Mouse (Mus musculus): Measurements from ENCODE around the gene Pigp.

The Pigp gene

DNA sequence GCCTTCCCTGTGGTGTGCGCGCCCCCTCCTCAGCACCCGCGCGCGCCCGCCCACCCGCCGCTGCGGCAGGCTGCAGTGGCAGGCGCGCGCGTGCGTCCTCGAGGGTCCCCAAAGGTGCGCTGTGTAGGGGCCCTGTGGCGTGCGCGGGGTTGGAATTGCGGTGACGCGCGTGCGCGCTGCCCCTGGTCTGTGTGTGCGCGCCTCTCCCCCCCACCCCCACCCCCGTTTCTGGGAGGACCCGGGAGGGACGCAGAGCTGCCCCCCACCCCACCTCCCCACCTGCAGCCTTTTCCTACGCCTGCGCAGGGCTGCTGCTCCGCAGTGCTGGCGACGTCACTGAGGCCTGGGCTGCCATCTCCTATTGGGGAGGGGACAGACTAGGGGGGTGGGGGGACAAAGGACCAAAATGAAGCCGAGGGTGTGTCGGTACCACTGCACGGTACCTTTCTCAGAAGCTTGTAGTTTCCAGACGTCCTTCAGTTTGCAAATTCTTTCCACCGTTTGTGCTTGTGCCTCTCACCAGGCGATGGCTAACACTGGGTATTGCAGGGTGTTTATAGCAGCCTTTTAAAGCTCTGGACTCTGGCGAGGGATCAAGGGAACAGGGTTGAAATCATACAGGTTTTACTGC lies at the start of gene Pigp:
TSS of gene Pigp (minus strand) at position 542 of the 631 bp plus-strand sequence.
- DNase-seq (ENCODE audit: low spot score in 2 of 2) = no peak

DNA sequence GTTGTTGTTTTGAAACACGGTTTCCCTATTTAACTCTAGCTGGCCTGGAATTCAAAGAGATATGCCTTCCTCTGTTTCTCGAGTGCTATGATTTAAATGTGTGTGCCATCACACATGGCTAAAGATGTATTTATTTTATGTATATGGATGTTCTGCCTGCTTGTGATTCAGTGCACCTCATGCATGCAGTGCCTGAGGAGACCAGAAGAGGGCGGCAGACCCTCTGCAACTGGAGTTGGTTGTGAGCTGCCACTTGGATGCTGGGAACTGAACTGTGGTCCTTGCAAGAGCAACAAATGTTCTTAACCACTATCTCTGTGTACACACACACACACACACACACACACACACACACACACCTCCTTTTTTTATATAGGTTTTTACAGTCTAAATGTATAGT lies 48.9 kb upstream of the Pigp start:
- no peak for DNase-seq (ENCODE audit: low spot score in 2 of 2)

DNA sequence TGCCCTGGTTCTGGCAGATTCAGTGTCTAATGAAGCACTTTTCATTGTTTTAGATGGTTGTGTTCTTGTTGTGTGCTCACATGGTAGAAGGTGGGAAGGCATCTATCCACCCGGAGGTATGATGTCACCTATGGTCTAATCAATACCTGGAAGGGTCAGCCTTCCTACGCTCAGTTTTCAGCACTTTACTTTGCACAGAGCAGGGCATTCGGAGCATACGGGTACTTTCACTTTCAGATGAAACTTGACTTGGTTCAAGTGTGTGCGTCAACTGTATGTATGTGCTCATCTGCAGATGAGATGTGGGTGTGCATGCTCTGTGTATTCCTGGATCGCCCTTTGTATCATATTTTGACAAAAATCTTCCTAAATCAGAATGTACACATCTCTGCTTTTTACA lies 42.5 kb upstream of the Pigp start:
- no peak for DNase-seq (ENCODE audit: low spot score in 2 of 2)

DNA sequence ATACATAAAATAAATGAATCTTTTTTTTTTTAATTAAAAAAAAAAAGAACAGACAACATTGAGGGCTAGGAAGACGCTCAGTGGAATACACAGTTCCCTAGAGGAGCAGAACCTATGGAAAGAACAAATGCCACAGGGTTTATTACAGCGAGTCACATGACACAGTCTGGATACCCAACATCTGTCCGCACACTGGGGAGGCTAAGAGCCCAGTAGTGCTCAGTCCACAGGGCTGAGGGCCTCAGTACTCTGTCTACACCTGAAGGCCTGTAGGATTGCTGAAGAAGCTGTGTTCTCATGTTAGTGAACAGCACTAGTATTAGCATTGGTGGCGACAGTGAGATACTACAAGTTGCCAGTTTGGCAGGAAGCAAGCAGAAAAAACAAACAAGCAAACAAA lies 41.1 kb upstream of the Pigp start:
- no peak for DNase-seq (ENCODE audit: low spot score in 2 of 2)

DNA sequence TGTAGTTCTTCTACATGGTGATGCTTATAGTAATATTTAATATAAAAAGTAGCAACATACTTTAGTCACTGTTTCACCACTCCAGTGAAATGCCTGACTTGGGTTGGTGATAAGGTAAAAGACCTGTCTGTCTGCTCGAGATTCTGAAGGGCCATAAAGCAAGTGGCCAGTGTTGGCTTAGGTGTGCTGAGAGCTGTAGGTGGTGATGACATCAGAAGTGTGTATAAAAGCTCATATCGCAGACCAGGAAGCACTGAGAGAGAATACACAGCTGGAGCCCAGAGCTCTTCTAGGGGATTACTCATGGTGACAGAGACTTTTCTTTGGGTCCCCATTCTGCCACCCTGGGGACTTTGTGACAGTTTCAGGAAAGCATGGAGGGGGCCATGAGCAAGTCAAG lies 40.6 kb upstream of the Pigp start:
- no peak for DNase-seq (ENCODE audit: low spot score in 2 of 2)

DNA sequence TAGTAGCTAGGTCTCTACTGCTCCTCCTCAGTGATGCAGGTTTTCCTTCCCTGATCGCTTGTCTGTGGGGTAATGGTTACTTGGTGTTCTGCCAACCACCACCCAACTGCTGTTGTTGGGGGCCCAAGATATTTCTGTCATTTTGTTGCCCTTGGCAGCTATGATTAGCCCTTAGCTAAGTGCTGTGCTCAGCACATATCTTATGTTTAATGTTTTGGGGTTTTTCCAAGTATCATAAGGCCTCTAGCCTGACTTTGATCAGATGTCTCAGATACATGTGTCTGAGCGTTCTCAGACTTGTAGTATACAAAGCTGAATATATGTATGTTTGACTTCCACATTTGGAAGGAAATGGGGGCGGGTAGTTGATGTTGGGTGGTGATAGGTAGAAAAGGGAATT lies 39.6 kb upstream of the Pigp start:
- DNase-seq (ENCODE audit: low spot score in 2 of 2) = no peak

DNA sequence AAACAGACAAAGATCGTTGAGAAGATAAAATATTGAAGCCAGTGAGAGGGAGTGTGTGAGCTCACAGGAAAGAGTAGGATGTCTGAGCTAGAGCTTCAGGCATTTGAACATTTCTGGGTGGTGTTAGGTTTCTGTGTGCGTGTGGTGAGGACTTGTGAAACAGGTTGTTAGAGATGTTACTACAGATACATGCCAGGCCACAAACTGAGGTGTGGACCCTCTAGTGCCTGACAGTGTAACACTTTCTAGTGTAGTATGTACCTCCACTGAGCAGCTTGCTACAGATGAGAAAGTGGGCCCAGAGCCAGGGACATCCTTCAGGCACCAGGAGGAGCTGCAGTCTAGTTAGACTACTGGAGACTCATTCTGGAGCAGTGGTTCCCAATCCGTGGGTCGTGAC lies 30.5 kb upstream of the Pigp start:
- no peak for DNase-seq (ENCODE audit: low spot score in 2 of 2)

DNA sequence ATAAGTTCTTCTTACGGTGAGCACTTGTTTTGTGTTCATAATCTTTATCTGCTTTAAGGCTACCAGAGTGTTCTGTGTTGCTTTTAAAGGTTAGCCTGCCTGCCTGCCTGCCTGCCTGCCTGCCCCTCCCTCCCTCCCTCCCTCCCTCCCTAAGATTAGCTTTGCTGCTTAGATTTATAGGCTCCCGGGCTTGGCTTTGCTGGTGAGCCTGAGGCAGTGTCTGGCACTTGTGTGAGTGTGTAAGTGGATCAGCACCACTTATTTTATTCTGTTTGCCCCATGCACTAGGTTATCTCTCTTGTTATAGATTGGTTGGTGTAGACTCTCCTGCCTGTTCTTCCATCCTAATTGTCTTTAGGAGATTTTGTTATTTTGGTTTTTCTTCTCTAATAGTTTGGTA lies 30.0 kb upstream of the Pigp start:
- DNase-seq (ENCODE audit: low spot score in 2 of 2) = no peak

DNA sequence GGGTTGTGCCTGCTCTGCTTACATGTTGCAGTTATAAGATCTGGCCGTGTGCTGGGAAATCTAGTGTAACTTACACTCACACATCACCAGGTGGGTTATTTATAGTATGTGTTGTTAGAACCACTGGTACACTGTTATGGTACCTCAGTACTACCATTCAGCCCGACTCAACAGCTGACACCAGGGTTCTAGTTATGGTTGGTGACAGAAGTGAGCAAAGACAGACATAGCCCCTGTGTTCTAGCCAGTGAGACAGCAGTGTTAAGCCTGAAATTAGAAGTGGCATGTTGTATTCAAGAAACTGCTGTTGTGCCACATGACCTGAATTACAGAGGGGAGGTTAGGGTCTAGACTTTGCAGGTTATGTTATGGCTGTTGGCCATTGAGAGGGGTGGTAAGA lies 27.5 kb upstream of the Pigp start:
- DNase-seq (ENCODE audit: low spot score in 2 of 2) = no peak

DNA sequence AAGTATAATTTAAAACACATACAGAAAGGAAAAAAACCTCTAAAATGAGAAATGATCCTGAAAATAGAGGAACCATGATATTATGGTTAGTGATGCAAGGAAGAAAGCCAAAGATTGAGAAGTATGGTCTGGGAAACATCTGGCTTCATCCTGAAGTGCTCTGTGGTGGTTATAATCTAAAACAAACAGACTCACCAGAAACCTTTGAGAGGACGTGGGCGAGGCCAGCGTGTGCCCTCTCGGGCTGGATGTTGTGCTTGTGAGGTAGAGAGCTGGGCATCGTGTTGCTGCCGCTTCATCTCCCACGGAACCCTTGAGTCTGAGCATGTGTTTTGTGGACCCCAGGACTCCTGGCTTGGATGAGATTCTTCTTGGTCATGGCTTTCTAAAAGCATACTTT lies 25.0 kb upstream of the Pigp start:
- DNase-seq (ENCODE audit: low spot score in 2 of 2) = no peak

DNA sequence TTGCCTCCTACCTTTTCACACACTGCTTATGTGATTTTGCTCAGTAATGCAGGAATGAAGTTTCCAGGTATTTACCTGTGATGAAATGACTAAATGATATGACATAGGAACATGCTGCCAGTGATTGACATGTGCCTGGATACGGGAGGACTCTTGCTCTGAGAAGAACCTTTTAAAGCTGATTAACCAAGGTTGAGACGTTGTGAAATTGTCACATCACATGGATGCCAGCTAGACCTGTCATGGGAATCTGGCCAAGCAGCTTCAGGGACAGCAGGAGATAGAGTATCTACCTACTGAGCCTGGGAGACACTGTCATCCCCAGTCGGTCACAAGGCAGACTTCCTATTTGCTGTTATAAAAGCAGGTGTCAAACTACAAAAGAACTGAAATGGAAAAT lies 23.4 kb upstream of the Pigp start:
- no peak for DNase-seq (ENCODE audit: low spot score in 2 of 2)

DNA sequence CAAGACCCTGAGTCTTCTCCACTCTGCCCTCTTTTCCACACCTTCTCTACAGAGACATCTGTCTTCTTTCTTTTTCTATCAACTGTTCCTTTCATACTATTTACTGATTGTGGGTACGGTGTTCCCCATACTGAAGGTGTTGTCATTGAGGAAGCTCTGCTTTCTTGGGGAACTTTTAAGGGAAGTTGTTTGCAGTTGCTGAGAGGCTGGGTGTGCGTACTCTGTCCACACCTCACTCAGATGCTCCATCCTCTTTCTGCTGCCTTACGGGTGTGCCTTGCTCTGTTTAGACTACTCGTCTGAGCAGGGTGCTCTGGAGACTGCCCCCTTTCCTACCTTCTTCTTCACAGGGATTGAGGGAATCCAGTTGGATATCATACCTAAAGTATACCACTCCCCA lies 20.7 kb upstream of the Pigp start:
- no peak for DNase-seq (ENCODE audit: low spot score in 2 of 2)

DNA sequence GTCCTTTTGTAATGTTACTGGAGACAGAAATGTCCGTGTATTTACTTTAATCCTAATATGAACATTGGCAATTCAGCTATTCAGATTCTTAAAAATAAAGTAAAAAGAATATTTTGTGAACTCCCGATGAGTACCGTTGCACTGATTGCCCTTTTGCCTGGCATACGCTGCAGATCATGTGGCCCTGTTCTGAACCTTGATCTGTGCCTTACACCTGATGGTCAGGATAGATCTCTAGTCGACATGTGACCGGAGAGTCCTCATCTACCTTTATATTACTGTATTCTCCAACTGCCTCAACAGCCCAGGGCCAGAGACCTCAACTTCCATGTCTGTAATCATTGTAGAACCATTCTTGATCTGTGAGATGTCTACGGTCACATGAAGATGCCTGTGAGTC lies 16.0 kb upstream of the Pigp start:
- DNase-seq (ENCODE audit: low spot score in 2 of 2) = no peak

DNA sequence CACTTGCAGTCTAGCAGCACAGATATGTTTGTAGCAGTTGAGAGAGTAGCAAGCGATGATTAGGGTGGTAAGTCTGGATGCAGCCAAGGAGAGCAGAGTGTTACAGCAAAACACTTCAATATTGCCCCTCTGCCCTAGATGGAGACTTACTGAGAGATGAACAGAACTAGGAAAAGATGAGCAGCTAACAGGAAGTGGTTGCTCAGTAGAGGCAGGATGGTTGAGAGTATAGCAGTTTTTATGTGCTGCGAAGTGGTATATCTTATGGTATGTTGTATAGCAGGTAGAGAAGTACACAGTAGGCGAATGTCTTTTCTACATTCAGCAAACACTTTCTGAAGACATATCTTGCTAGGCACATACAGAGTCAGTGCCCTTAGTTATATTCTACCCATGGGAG lies 11.6 kb upstream of the Pigp start:
- no peak for DNase-seq (ENCODE audit: low spot score in 2 of 2)

DNA sequence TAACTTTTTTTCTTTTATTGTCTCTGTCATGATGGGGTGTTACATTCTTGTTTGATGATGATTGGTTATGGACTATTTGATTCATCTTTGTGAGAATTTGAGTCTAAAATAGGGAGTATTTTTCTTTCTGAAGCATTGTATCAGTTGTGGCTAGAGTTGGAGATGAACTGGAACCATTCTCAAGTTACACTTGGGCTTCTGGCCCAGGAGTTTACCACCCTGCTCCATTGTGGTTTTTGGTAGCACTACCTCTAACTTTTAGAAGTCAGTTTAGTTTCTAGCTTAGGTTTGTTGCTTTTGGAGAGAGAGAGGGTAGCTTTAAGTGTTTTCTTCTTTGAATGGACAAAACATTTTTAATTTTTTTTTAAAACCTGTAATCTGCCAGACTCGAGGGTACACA lies 7.7 kb upstream of the Pigp start:
- DNase-seq (ENCODE audit: low spot score in 2 of 2) = no peak

DNA sequence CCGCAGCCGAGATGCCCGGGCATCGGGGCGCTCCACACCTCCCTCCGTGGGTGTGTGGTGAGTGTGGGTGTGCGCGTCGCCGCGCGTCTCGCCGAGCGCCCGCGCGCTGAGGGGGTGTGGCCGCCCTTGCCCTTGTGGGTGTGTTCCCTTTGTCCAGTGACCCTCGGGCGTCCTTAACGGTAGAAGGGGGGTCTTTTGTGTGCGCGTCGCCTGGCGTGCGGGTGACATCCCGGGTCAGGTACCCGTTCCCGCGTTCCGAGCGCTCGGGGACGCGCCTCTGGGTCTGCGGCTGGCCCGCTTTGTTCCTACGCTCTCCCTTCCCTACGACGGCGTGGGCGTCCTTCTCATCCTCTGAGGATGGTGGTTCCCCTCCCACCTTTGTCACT lies 734 bp downstream of the Pigp start:
- DNase-seq (ENCODE audit: low spot score in 2 of 2) = peak; percentile 48 to 59

DNA sequence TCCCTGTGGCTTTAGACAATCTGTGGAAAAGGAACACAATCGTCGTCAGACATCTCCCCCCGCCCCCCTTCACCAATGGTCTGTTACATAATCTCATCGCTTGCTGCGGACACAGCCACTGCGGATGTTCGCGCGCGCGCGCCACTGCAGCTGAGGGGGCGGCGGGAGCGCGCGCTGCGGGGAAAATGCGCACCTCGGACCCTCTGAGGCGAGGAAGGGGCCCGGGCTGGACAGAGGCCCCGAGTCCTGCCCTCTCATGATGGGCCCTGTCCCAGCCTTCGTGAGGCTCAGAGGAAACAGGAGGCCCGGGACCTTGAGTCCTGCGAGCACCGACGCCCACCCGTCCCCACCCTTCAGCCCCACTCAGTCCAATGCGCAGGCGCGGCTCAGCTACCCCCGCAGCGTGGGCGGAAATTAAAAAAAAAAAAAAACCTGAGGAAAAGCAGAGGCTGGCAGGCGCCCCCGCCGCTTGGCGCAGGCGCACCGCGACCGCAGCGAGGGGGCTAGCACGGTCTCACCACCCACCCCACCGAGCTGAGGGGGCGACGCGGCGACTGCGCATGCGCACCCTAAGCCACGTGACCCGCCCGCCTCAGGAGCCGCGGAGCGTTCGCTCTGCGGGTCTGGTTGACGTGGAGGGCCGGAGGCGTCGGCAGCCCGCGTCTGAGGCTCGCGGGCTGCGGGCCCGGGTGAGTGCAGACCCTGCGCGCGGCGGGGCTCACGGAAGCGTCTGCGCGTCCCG lies 1.3 kb downstream of the Pigp start, which contains the start of gene Ttc3:
TSS of gene Ttc3 (plus strand) at position 446 of the 742 bp plus-strand sequence.
- DNase-seq (ENCODE audit: low spot score in 2 of 2) = peak; percentile 75 to 81

DNA sequence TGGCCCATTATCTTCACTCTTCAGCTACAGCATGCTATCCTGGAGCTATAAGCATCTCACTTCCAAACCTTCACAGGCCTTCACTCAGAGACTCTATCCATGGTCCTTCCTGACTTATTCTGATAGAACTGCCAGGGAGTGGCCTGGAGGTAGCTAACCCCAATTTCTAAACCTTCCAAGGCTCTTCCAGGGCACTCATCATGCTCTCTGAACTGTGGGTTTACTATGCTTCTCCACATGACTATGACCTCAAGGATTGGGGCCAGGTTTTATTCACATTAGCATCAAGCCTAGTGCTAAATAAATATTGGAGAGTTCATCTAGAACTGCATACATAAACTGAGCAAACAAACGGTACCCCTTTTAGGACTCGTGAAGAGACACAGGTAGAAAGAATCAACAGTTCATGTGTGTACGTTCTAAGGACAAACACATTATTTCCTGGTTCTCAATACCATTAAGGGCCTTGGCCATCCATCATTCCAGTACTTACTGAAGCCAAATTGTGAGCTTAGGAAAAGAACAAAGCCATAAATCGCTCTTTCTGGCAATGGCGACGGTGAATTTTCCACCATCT lies 2.0 kb downstream of the Pigp start:
- DNase-seq (ENCODE audit: low spot score in 2 of 2) = no peak

DNA sequence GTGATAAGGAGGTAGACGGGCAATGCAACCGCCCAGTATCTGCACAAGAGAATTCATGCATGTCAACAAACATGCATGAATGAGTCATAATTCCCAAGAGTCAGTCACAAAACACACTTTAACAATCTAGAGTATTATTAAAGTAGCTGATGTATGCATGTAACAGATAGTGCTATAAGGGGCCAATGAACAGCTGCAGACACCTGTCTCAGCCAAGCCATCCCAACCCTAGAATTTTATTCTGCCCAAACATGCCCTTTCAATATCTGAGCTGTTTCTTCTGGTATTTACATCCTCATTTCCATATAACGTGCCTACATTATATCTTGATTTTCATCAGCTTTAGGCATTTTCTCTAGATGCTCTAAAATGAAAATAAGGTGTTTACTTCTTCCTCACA lies 6.2 kb downstream of the Pigp start:
- DNase-seq (ENCODE audit: low spot score in 2 of 2) = no peak

DNA sequence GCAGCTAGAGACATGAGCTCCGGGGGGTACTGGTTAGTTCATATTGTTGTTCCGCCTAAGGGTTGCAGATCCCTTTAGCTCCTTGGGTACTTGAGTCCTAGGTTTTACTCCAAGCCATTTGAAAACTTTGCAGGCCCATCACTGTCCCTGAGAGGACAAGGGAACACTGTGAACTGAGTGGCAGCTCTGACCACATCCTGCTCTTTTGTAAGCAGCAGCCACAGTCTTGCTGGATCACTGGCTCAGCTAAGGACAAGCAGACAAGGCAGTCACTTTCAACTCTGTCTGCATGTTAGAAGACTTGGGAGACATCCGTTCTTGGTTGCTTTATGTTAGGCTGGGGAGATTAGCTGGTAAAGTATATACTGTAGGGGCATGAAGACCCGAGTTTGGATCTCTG lies 7.8 kb downstream of the Pigp start:
- DNase-seq (ENCODE audit: low spot score in 2 of 2) = no peak

DNA sequence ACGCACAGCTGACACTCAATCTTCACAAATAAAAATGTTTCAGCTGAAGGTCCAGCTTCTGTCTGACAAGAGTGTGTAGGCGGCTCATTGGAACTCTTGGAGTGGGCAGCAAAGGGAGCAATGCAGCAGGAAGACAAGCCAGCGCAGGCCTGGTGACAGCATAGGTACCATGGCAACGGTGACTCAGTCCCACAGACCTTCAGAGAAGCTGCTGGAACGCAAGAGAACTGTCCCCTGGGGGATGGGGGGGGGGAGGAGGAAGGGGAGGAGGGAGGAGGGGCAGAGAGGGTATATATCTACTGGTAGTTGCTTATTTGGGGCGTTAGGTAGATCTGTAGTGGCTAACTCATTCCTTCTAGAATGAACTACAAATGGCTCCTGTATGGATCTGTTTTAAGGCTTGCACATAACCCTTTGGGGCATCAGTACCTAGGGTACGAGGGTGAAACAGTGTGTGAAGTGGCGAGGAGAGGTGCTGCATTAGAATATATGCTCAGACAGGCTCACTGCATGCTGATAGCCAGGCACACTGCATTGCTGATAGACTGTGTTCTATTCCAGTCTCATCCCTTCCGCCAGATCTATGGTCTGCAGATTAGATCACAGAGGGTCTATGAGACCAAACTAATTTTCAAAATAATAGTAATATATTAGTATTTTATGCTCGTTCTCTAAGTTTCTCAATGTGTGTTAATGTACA lies 9.3 kb downstream of the Pigp start:
- no peak for DNase-seq (ENCODE audit: low spot score in 2 of 2)

DNA sequence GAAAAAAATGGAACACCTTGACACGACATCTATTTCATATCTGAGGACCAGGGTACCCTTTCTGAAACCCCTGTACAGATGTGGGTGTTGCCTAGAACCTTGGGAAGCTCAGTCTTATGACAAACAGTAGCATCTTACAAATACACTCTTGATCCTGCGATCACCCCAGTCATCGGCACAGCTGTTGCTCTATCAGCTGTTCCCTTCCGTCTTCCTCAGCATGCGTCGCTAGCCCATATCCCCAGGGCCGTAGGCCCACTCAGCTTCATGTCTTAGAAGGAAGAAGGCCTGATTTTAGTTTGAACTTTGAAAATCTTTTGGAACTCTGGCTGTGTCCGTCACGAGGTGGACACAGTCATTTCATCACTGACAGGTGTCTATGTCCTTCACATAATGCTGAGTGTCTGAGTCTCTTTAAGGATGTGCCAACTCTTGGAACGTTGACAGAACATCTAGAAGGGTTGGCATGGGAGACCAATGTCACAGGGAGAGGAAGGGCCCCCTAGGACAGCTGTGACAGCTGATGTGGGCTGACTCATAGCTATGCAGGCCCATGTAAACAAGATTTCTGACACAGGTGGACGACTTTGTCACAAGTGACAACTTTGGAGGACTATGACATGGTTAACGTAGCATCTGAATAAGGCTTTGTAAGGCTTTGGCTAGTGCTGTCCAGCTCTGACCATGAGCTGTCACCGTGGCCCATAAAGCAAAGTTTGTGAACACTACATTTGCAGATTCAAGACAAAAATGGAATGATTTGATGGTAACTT lies 10.9 kb downstream of the Pigp start:
- no peak for DNase-seq (ENCODE audit: low spot score in 2 of 2)

Data from spleen, postnatal 14 days (tissue).